Mouse (Mus musculus): ENCODE results near the gene Gm20532.

GRCm38 (mm10) chr2:26626081-26626480 lies 39.6 kb downstream of the Gm20532 start:
- no peak for TF ChIP-seq GABPA (IDR thresholded peaks at IDR 0.05; ENCODE audit: low read depth, low read length)
- no peak for TF ChIP-seq TCF12 (IDR thresholded peaks at IDR 0.05; ENCODE audit: low read depth, low read length)
- no peak for TF ChIP-seq GATA1 (IDR thresholded peaks at IDR 0.05; ENCODE audit: low read depth, low read length)
- TF ChIP-seq ZNF384 (IDR thresholded peaks at IDR 0.05; ENCODE audit: low read depth, low read length) = no peak
- no peak for TF ChIP-seq HCFC1 (IDR thresholded peaks at IDR 0.05; ENCODE audit: low read depth, low read length)
- no peak for TF ChIP-seq EP300 (IDR thresholded peaks at IDR 0.05; ENCODE audit: low read depth in 1 of 2, low read length in 2 of 2)
- no peak for TF ChIP-seq MAX (IDR thresholded peaks at IDR 0.05; ENCODE audit: low read length)
- TF ChIP-seq CTCF (IDR thresholded peaks at IDR 0.05 in 2 of 3, conservative IDR thresholded peaks at IDR 0.05 in 1 of 3; ENCODE audit: control insufficient read depth in 1 of 3, insufficient read depth in 1 of 3, low read depth in 2 of 3, low read length in 3 of 3, poor library complexity in 1 of 3, severe bottlenecking in 1 of 3) = no peak
- no peak for TF ChIP-seq MAZ (IDR thresholded peaks at IDR 0.05; ENCODE audit: low read depth, low read length)
- TF ChIP-seq POLR2A (IDR thresholded peaks at IDR 0.05; ENCODE audit: control insufficient read depth in 1 of 2, insufficient read depth in 1 of 2, low read depth in 1 of 2, low read length in 2 of 2, poor library complexity in 1 of 2) = no peak
- no peak for TF ChIP-seq JUND (IDR thresholded peaks at IDR 0.05; ENCODE audit: low read depth, low read length)
- TF ChIP-seq ETS1 (IDR thresholded peaks at IDR 0.05; ENCODE audit: low read depth, low read length) = no peak
- no peak for TF ChIP-seq KAT2A (conservative IDR thresholded peaks at IDR 0.05; ENCODE audit: low read depth, low read length)
